Mouse (Mus musculus) adrenal gland, adult 2 months (tissue): Measurements from ENCODE around the gene Gm44973. TPM values are rescaled to one million over a fixed set of nuclear protein-coding genes. Genes with fewer than 3 reads are reported as not detected.
"Not testable (repeated sequence)": the region's sequence is repeated elsewhere in the genome, so short reads cannot be mapped to it uniquely, and the experiment has no call there.

ENCODE experiments used
- DNase-seq: peaks from one replicate; pipeline ENCODE4 v3.0.0; 2021
- polyA plus RNA-seq: library from polyadenylated mRNA; depleted of rRNA; stranded (reverse); fragments of >200 nt; gene quantifications from 2 replicates; pipeline ENCODE4 v1.2.3, GENCODE M21; 2012
- total RNA-seq, 2 experiments: library from RNA; stranded (reverse); gene quantifications; 2 replicates each; pipeline ENCODE4 v1.2.3; 2021

Gm44973 gene
- total and polyA plus RNA-seq, 3 experiments, result not detected

- DNase-seq, result peak; percentile 86
Measured at GRCm38 (mm10) chr7:5051193-5052192, 36.2 kb downstream of the Gm44973 start, which contains the start of gene Zfp580. Gene Zfp580, plus strand, starts transcription at chr7:5051538.

- DNase-seq, result no peak
Measured at GRCm38 (mm10) chr7:5052438-5052837, 37.1 kb downstream of the Gm44973 start.

GRCm38 (mm10) chr7:5052931-5053343, 37.6 kb downstream of the Gm44973 start:
- DNase-seq, result no peak

- DNase-seq, result no peak
Measured at GRCm38 (mm10) chr7:5053456-5054179, 38.3 kb downstream of the Gm44973 start.

- no peak for DNase-seq
Measured at GRCm38 (mm10) chr7:5056651-5057263, 41.5 kb downstream of the Gm44973 start.

GRCm38 (mm10) chr7:5057381-5057780, 42.1 kb downstream of the Gm44973 start:
- no peak for DNase-seq

GRCm38 (mm10) chr7:5057804-5058203, 42.5 kb downstream of the Gm44973 start:
- DNase-seq, result no peak

- no peak for DNase-seq
Measured at GRCm38 (mm10) chr7:5058631-5059030, 43.3 kb downstream of the Gm44973 start.

- DNase-seq, result no peak
Measured at GRCm38 (mm10) chr7:5059421-5059820, 44.1 kb downstream of the Gm44973 start.

GRCm38 (mm10) chr7:5060239-5060731, 45.0 kb downstream of the Gm44973 start:
- peak; percentile 85 for DNase-seq

- peak; percentile 97 for DNase-seq
Measured at GRCm38 (mm10) chr7:5060944-5061773, 45.9 kb downstream of the Gm44973 start.

GRCm38 (mm10) chr7:5061774-5062359, 46.6 kb downstream of the Gm44973 start, which contains the start of gene U2af2:
Gene U2af2, plus strand, starts transcription at chr7:5062143.
- DNase-seq, result peak; percentile 96

GRCm38 (mm10) chr7:5062360-5063001, 47.2 kb downstream of the Gm44973 start:
- DNase-seq, result no peak

GRCm38 (mm10) chr7:5064886-5065285, 49.6 kb downstream of the Gm44973 start:
- no peak for DNase-seq

GRCm38 (mm10) chr7:5073586-5073985, 58.3 kb downstream of the Gm44973 start:
- DNase-seq, result no peak

GRCm38 (mm10) chr7:5074984-5075383, 59.7 kb downstream of the Gm44973 start:
- no peak for DNase-seq

GRCm38 (mm10) chr7:5076931-5077330, 61.6 kb downstream of the Gm44973 start:
- DNase-seq, result no peak

- DNase-seq, result not testable (repeated sequence)
Measured at GRCm38 (mm10) chr7:5079365-5080009, 64.2 kb downstream of the Gm44973 start.

- DNase-seq, result peak; percentile 97
Measured at GRCm38 (mm10) chr7:5080010-5080751, 64.9 kb downstream of the Gm44973 start, which contains the start of gene Epn1. Gene Epn1, plus strand, starts transcription at chr7:5080235.
